Mouse (Mus musculus) liver, adult 2 months (tissue): ENCODE measurements around the gene Slc46a3. TPM values are rescaled to one million over a fixed set of nuclear protein-coding genes. Genes with fewer than 3 reads are reported as not detected.

ENCODE experiments used
- DNase-seq: peaks from one replicate; pipeline ENCODE4 v3.0.0-alpha.2; 2011; ENCODE audit warnings: low read depth, low spot score; ENCODE audit errors: extremely low read depth
- H3K27ac ChIP-seq: fragments of 200-500 bp; replicated peaks from 2 replicates; pipeline ENCODE4 v1.5.1; 2012; ENCODE audit warnings: low read depth, mild to moderate bottlenecking, control low read depth, inconsistent platforms, low read length; ENCODE audit not compliant: insufficient read depth
- H3K27me3 ChIP-seq: fragments of 200-500 bp; 2 replicates; pipeline ENCODE4 v1.6.1; 2012; ENCODE audit warnings: mild to moderate bottlenecking, moderate library complexity, low read length, inconsistent platforms; ENCODE audit not compliant: control insufficient read depth, insufficient read depth
- H3K36me3 ChIP-seq: fragments of 200-500 bp; 2 replicates; pipeline ENCODE4 v1.6.1; 2012; ENCODE audit warnings: low read length, inconsistent platforms; ENCODE audit not compliant: control insufficient read depth, insufficient read depth
- H3K4me1 ChIP-seq: fragments of 200-500 bp; 2 replicates; pipeline ENCODE4 v1.6.1; 2011; ENCODE audit warnings: low read length; ENCODE audit not compliant: control insufficient read depth, insufficient read depth
- H3K4me3 ChIP-seq: fragments of 200-500 bp; 2 replicates; pipeline ENCODE4 v1.5.1; 2011; ENCODE audit warnings: low read depth, mild to moderate bottlenecking, control low read depth, low read length, moderate library complexity; ENCODE audit not compliant: insufficient read depth
- H3K79me2 ChIP-seq: fragments of 200-500 bp; 2 replicates; pipeline ENCODE4 v1.6.1; 2012; ENCODE audit warnings: inconsistent platforms, mild to moderate bottlenecking, low read length, moderate library complexity; ENCODE audit not compliant: control insufficient read depth, insufficient read depth
- H3K9ac ChIP-seq: fragments of 200-500 bp; 2 replicates; pipeline ENCODE4 v1.6.1; 2012; ENCODE audit warnings: low read depth, mild to moderate bottlenecking, control low read depth, inconsistent platforms, low read length
- CTCF ChIP-seq: fragments of 200-500 bp; IDR thresholded peaks from 2 replicates; pipeline ENCODE4 v1.5.1; 2011; ENCODE audit warnings: low read depth, low read length, control low read depth
- POLR2A ChIP-seq: fragments of 200-500 bp; IDR thresholded peaks from 2 replicates; pipeline ENCODE4 v1.6.1; 2011; ENCODE audit warnings: low read length, control low read depth; ENCODE audit not compliant: insufficient read depth; ENCODE audit errors: extremely low read depth
- WGBS: fragments of 180-500 bp; shearing (Covaris S2); methylation state at CpG from one replicate; pipeline ENCODE4 v1.1.7; 2018; 5-methylcytosine and 5-hydroxymethylcytosine counted together
- polyA plus RNA-seq: library from polyadenylated mRNA; depleted of rRNA; stranded (reverse); fragments of >200 nt; gene quantifications from 2 replicates; pipeline ENCODE4 v1.2.3, GENCODE M21; 2012
- total RNA-seq: library from RNA; depleted of rRNA; stranded (reverse); fragments of >200 nt; gene quantifications from 2 replicates; pipeline ENCODE4 v1.2.3, GENCODE M21; 2014

Gene Slc46a3
- total and polyA plus RNA-seq, 2 experiments: 58.3 to 88.3 TPM

- no peak for TF ChIP-seq POLR2A
- WGBS: 91% methylated on average over 4 of the region's 4 CpGs
- H3K27ac ChIP-seq: no peak overlapping the region
Measured at GRCm38 (mm10) chr5:147868674-147869073, 25.9 kb downstream of the Slc46a3 start.

GRCm38 (mm10) chr5:147860449-147861261, 34.0 kb downstream of the Slc46a3 start, which contains the start of gene Pomp:
Pomp (plus strand) TSS chr5:147860461.
- Histone ChIP-seq H3K9ac (peak within 1 kb of the TSS; percentile 86), H3K27ac (peak within 1 kb of the TSS; percentile 85), H3K36me3 (peaks cover 13% of the 10 kb centered on the region), H3K27me3 (no peaks in the 10 kb centered on the region), H3K4me1 (peaks cover 3% of the 10 kb centered on the region; the same call in 1 of the 2 replicates), H3K4me3 (peak within 1 kb of the TSS; percentile 87), H3K79me2 (peaks cover 36% of the 10 kb centered on the region)
- TF ChIP-seq POLR2A (peak; percentile 64), CTCF (no peak)
- WGBS: under 1% methylated on average over 68 of the region's 68 CpGs
- DNase-seq: peak; percentile 78

More at GRCm38 (mm10) chr5:147868674-147869073, 25.9 kb downstream of the Slc46a3 start:
- no peak for DNase-seq
- no peaks in the 10 kb centered on the region for H3K27me3 ChIP-seq
- no peaks in the 10 kb centered on the region for H3K4me1 ChIP-seq
- H3K9ac ChIP-seq: no peak overlapping the region
- peaks cover 43% of the 10 kb centered on the region for H3K36me3 ChIP-seq
- no peak overlapping the region for H3K4me3 ChIP-seq
- H3K79me2 ChIP-seq: peaks cover 9% of the 10 kb centered on the region; the same call in 1 of the 2 replicates

- TF ChIP-seq POLR2A (no peak), CTCF (no peak)
- Histone ChIP-seq H3K4me1 (peaks cover 3% of the 10 kb centered on the region; the same call in 1 of the 2 replicates), H3K27ac (peak overlapping the region; percentile 62), H3K36me3 (peaks cover 12% of the 10 kb centered on the region), H3K4me3 (peak overlapping the region; percentile 87), H3K27me3 (no peaks in the 10 kb centered on the region), H3K79me2 (peaks cover 36% of the 10 kb centered on the region), H3K9ac (peak overlapping the region; percentile 86)
- no peak for DNase-seq
- WGBS: under 1% methylated on average over 18 of the region's 18 CpGs
Measured at GRCm38 (mm10) chr5:147860076-147860448, 34.6 kb downstream of the Slc46a3 start.

GRCm38 (mm10) chr5:147850194-147850593, 44.4 kb downstream of the Slc46a3 start:
- Histone ChIP-seq H3K36me3 (no peaks in the 10 kb centered on the region), H3K79me2 (no peaks in the 10 kb centered on the region), H3K4me3 (no peak overlapping the region), H3K9ac (no peak overlapping the region), H3K27ac (no peak overlapping the region), H3K4me1 (no peaks in the 10 kb centered on the region), H3K27me3 (no peaks in the 10 kb centered on the region)
- WGBS: 65% methylated on average over 7 of the region's 7 CpGs
- DNase-seq: no peak
- no peak for TF ChIP-seq CTCF
- no peak for TF ChIP-seq POLR2A

- WGBS: 24% methylated on average over 16 of the region's 16 CpGs
- peak; percentile 22 for DNase-seq
Measured at GRCm38 (mm10) chr5:147848164-147848863, 46.3 kb downstream of the Slc46a3 start.

More at GRCm38 (mm10) chr5:147848164-147848863, 46.3 kb downstream of the Slc46a3 start:
- H3K4me3 ChIP-seq: no peak overlapping the region
- no peaks in the 10 kb centered on the region for H3K79me2 ChIP-seq
- H3K36me3 ChIP-seq: no peaks in the 10 kb centered on the region
- no peaks in the 10 kb centered on the region for H3K27me3 ChIP-seq
- no peak overlapping the region for H3K9ac ChIP-seq
- TF ChIP-seq CTCF (peak; percentile 63), POLR2A (no peak)
- H3K27ac ChIP-seq: no peak overlapping the region
- H3K4me1 ChIP-seq: no peaks in the 10 kb centered on the region
